Mouse (Mus musculus): ENCODE data around the gene Uck1. TPM values are rescaled to one million over a fixed set of nuclear protein-coding genes. Genes with fewer than 3 reads are reported as not detected.
"Not testable (repeated sequence)": the region's sequence is repeated elsewhere in the genome, so short reads cannot be mapped to it uniquely, and the experiment has no call there.

Gene Uck1
- polyA plus RNA-seq, 1 experiment from 2014 or later = 91.7 TPM

GRCm38 (mm10) chr2:32299469-32299868 lies 39.5 kb upstream of the Uck1 start:
- Histone ChIP-seq H3K4me1 (ENCODE audit: control insufficient read depth, insufficient read depth, low read length) (no peaks in the 10 kb centered on the region), H3K27me3 (ENCODE audit: control insufficient read depth, insufficient read depth, low read length) (no peaks in the 10 kb centered on the region), H3K9ac (replicated peaks; ENCODE audit: low read depth, low read length) (no peak overlapping the region), H3K9me3 (ENCODE audit: control insufficient read depth, low read length) (no peaks in the 10 kb centered on the region), H3K4me2 (ENCODE audit: low read depth, low read length) (no peak overlapping the region), H3K36me3 (ENCODE audit: control insufficient read depth, insufficient read depth, low read length) (peaks cover 58% of the 10 kb centered on the region), H3K4me3 (ENCODE audit: low read depth, low read length) (no peak overlapping the region), H3K27ac (ENCODE audit: low read depth, low read length) (no peak overlapping the region)
- no peak for ATAC-seq (ENCODE audit: low read depth)
- 92% methylated on average over 4 of the region's 4 CpGs for whole genome bisulfite sequencing

- H3K9me3 ChIP-seq (ENCODE audit: control insufficient read depth, low read length); H3K27ac ChIP-seq (ENCODE audit: low read depth, low read length); H3K4me1 ChIP-seq (ENCODE audit: control insufficient read depth, insufficient read depth, low read length); H3K4me2 ChIP-seq (ENCODE audit: low read depth, low read length); H3K9ac ChIP-seq (replicated peaks; ENCODE audit: low read depth, low read length); H3K27me3 ChIP-seq (ENCODE audit: control insufficient read depth, insufficient read depth, low read length); ATAC-seq (ENCODE audit: low read depth); H3K4me3 ChIP-seq (ENCODE audit: low read depth, low read length): not testable (repeated sequence)
- 95% methylated on average over 2 of the region's 2 CpGs for WGBS
- H3K36me3 ChIP-seq (ENCODE audit: control insufficient read depth, insufficient read depth, low read length) = peaks cover 38% of the 10 kb centered on the region
Observed at GRCm38 (mm10) chr2:32295842-32296241, 35.9 kb upstream of the Uck1 start.

- H3K27me3 ChIP-seq (ENCODE audit: control insufficient read depth, insufficient read depth, low read length) = no peaks in the 10 kb centered on the region
- peaks cover 35% of the 10 kb centered on the region for H3K36me3 ChIP-seq (ENCODE audit: control insufficient read depth, insufficient read depth, low read length)
- H3K4me3 ChIP-seq (ENCODE audit: low read depth, low read length) = no peak overlapping the region
- no peak for ATAC-seq (ENCODE audit: low read depth)
- H3K9ac ChIP-seq (replicated peaks; ENCODE audit: low read depth, low read length) = no peak overlapping the region
- H3K4me1 ChIP-seq (ENCODE audit: control insufficient read depth, insufficient read depth, low read length) = no peaks in the 10 kb centered on the region
- H3K4me2 ChIP-seq (ENCODE audit: low read depth, low read length) = no peak overlapping the region
- no peak overlapping the region for H3K27ac ChIP-seq (ENCODE audit: low read depth, low read length)
- H3K9me3 ChIP-seq (ENCODE audit: control insufficient read depth, low read length) = no peaks in the 10 kb centered on the region
- 92% methylated on average over 3 of the region's 3 CpGs for WGBS
Observed at GRCm38 (mm10) chr2:32295285-32295684, 35.3 kb upstream of the Uck1 start.

- H3K9me3 ChIP-seq (ENCODE audit: control insufficient read depth, low read length) = no peaks in the 10 kb centered on the region
- no peaks in the 10 kb centered on the region for H3K27me3 ChIP-seq (ENCODE audit: control insufficient read depth, insufficient read depth, low read length)
- H3K27ac ChIP-seq (ENCODE audit: low read depth, low read length) = no peak overlapping the region
- H3K4me2 ChIP-seq (ENCODE audit: low read depth, low read length) = no peak overlapping the region
- no peak overlapping the region for H3K4me3 ChIP-seq (ENCODE audit: low read depth, low read length)
- H3K4me1 ChIP-seq (ENCODE audit: control insufficient read depth, insufficient read depth, low read length) = peaks cover under 1% of the 10 kb centered on the region
- ATAC-seq (ENCODE audit: low read depth) = no peak
- peaks cover 25% of the 10 kb centered on the region for H3K36me3 ChIP-seq (ENCODE audit: control insufficient read depth, insufficient read depth, low read length)
- H3K9ac ChIP-seq (replicated peaks; ENCODE audit: low read depth, low read length) = no peak overlapping the region
- WGBS = 84% methylated on average over 8 of the region's 8 CpGs
Observed at GRCm38 (mm10) chr2:32294348-32294747, 34.4 kb upstream of the Uck1 start.

- no peaks in the 10 kb centered on the region for H3K9me3 ChIP-seq (ENCODE audit: control insufficient read depth, low read length)
- no peak overlapping the region for H3K27ac ChIP-seq (ENCODE audit: low read depth, low read length)
- H3K27me3 ChIP-seq (ENCODE audit: control insufficient read depth, insufficient read depth, low read length) = no peaks in the 10 kb centered on the region
- H3K9ac ChIP-seq (replicated peaks; ENCODE audit: low read depth, low read length) = no peak overlapping the region
- no peak for ATAC-seq (ENCODE audit: low read depth)
- H3K4me1 ChIP-seq (ENCODE audit: control insufficient read depth, insufficient read depth, low read length) = peaks cover 19% of the 10 kb centered on the region
- H3K36me3 ChIP-seq (ENCODE audit: control insufficient read depth, insufficient read depth, low read length) = peaks cover 10% of the 10 kb centered on the region; the same call in 1 of the 2 replicates
- no peak overlapping the region for H3K4me2 ChIP-seq (ENCODE audit: low read depth, low read length)
- no peak overlapping the region; the same call in 1 of the 2 replicates for H3K4me3 ChIP-seq (ENCODE audit: low read depth, low read length)
Observed at GRCm38 (mm10) chr2:32289578-32289977, 29.6 kb upstream of the Uck1 start.

GRCm38 (mm10) chr2:32288371-32288931 lies 28.5 kb upstream of the Uck1 start:
- no peaks in the 10 kb centered on the region for H3K27me3 ChIP-seq (ENCODE audit: control insufficient read depth, insufficient read depth, low read length)
- 4% methylated on average over 27 of the region's 29 CpGs for WGBS
- H3K9ac ChIP-seq (replicated peaks; ENCODE audit: low read depth, low read length) = peak overlapping the region; percentile 67
- H3K4me2 ChIP-seq (ENCODE audit: low read depth, low read length) = peak overlapping the region; percentile 83
- H3K36me3 ChIP-seq (ENCODE audit: control insufficient read depth, insufficient read depth, low read length) = peaks cover 17% of the 10 kb centered on the region
- peak overlapping the region; percentile 78 for H3K4me3 ChIP-seq (ENCODE audit: low read depth, low read length)
- H3K9me3 ChIP-seq (ENCODE audit: control insufficient read depth, low read length) = no peaks in the 10 kb centered on the region
- H3K4me1 ChIP-seq (ENCODE audit: control insufficient read depth, insufficient read depth, low read length) = peaks cover 19% of the 10 kb centered on the region
- ATAC-seq (ENCODE audit: low read depth) = peak; percentile 66
- H3K27ac ChIP-seq (ENCODE audit: low read depth, low read length) = peak overlapping the region; percentile 50; the same call in 1 of the 2 replicates

GRCm38 (mm10) chr2:32287923-32288367 lies 28.0 kb upstream of the Uck1 start, which contains the start of gene Swi5:
Gene Swi5 (minus strand): TSS chr2:32288075.
- Histone ChIP-seq H3K36me3 (ENCODE audit: control insufficient read depth, insufficient read depth, low read length) (peaks cover 17% of the 10 kb centered on the region), H3K4me1 (ENCODE audit: control insufficient read depth, insufficient read depth, low read length) (peaks cover 19% of the 10 kb centered on the region), H3K4me3 (ENCODE audit: low read depth, low read length) (peak within 1 kb of the TSS; percentile 78), H3K9me3 (ENCODE audit: control insufficient read depth, low read length) (no peaks in the 10 kb centered on the region), H3K4me2 (ENCODE audit: low read depth, low read length) (peak within 1 kb of the TSS; percentile 92), H3K27me3 (ENCODE audit: control insufficient read depth, insufficient read depth, low read length) (no peaks in the 10 kb centered on the region), H3K27ac (ENCODE audit: low read depth, low read length) (peak within 1 kb of the TSS; percentile 70), H3K9ac (replicated peaks; ENCODE audit: low read depth, low read length) (peak within 1 kb of the TSS; percentile 91)
- peak; percentile 99 for ATAC-seq (ENCODE audit: low read depth)
- WGBS = under 1% methylated on average over 39 of the region's 41 CpGs

GRCm38 (mm10) chr2:32287334-32287840 lies 27.4 kb upstream of the Uck1 start, which contains the start of gene Golga2:
Gene Golga2 (plus strand): TSS chr2:32287384.
- no peaks in the 10 kb centered on the region for H3K27me3 ChIP-seq (ENCODE audit: control insufficient read depth, insufficient read depth, low read length)
- H3K27ac ChIP-seq (ENCODE audit: low read depth, low read length) = peak within 1 kb of the TSS; percentile 70
- peak within 1 kb of the TSS; percentile 91 for H3K9ac ChIP-seq (replicated peaks; ENCODE audit: low read depth, low read length)
- H3K4me1 ChIP-seq (ENCODE audit: control insufficient read depth, insufficient read depth, low read length) = peaks cover 19% of the 10 kb centered on the region
- H3K4me3 ChIP-seq (ENCODE audit: low read depth, low read length) = peak within 1 kb of the TSS; percentile 78
- H3K9me3 ChIP-seq (ENCODE audit: control insufficient read depth, low read length) = no peaks in the 10 kb centered on the region
- H3K36me3 ChIP-seq (ENCODE audit: control insufficient read depth, insufficient read depth, low read length) = peaks cover 17% of the 10 kb centered on the region
- peak; percentile 6; the same call in 1 of the 2 replicates for ATAC-seq (ENCODE audit: low read depth)
- WGBS = under 1% methylated on average over 23 of the region's 23 CpGs
- peak within 1 kb of the TSS; percentile 92 for H3K4me2 ChIP-seq (ENCODE audit: low read depth, low read length)

GRCm38 (mm10) chr2:32283986-32284385 lies 24.0 kb upstream of the Uck1 start:
- Histone ChIP-seq H3K27me3 (ENCODE audit: control insufficient read depth, insufficient read depth, low read length) (no peaks in the 10 kb centered on the region), H3K36me3 (ENCODE audit: control insufficient read depth, insufficient read depth, low read length) (peaks cover 34% of the 10 kb centered on the region), H3K4me1 (ENCODE audit: control insufficient read depth, insufficient read depth, low read length) (peaks cover 14% of the 10 kb centered on the region; the same call in 1 of the 2 replicates), H3K9ac (replicated peaks; ENCODE audit: low read depth, low read length) (no peak overlapping the region), H3K4me3 (ENCODE audit: low read depth, low read length) (no peak overlapping the region), H3K9me3 (ENCODE audit: control insufficient read depth, low read length) (no peaks in the 10 kb centered on the region), H3K27ac (ENCODE audit: low read depth, low read length) (no peak overlapping the region), H3K4me2 (ENCODE audit: low read depth, low read length) (no peak overlapping the region)
- 97% methylated on average over 3 of the region's 3 CpGs for WGBS
- no peak for ATAC-seq (ENCODE audit: low read depth)

Measured in neural tube, embryonic 14.5 days (tissue).